Mouse (Mus musculus) lung, postnatal 0 days (tissue): ENCODE measurements around the gene Gsg1l. TPM values are rescaled to one million over a fixed set of nuclear protein-coding genes. Genes with fewer than 3 reads are reported as not detected.

Source experiments
- ATAC-seq: fragments of 200-750 bp; cut with Nextera tagmentation; 2 replicates; pipeline ENCODE4 v1.8.0; 2017; ENCODE audit warnings: moderate library complexity
- DNase-seq: peaks from one replicate; pipeline ENCODE4 v3.0.0-alpha.2; 2016; ENCODE audit warnings: low spot score
- H3K27ac ChIP-seq: fragments of 300-500 bp; sonication (generic); 2 replicates; pipeline ENCODE4 v1.5.1; 2014; ENCODE audit warnings: antibody characterized with exemption, mild to moderate bottlenecking, low read length, mixed read lengths
- H3K27me3 ChIP-seq: fragments of 300-500 bp; sonication (generic); replicated peaks from 2 replicates; pipeline ENCODE4 v1.6.1; 2014; ENCODE audit warnings: low read length, mixed read lengths; ENCODE audit not compliant: insufficient read depth
- H3K36me3 ChIP-seq: fragments of 300-500 bp; sonication (generic); 2 replicates; pipeline ENCODE4 v1.6.1; 2014; ENCODE audit warnings: low read length, mixed read lengths; ENCODE audit not compliant: insufficient read depth
- H3K4me1 ChIP-seq: fragments of 300-500 bp; sonication (generic); 2 replicates; pipeline ENCODE4 v1.6.1; 2014; ENCODE audit warnings: antibody characterized with exemption, low read depth, low read length, mixed read lengths; ENCODE audit not compliant: insufficient read depth
- H3K4me2 ChIP-seq: fragments of 300-500 bp; sonication (generic); replicated peaks from 2 replicates; pipeline ENCODE4 v1.6.1; 2014; ENCODE audit warnings: low read depth, mild to moderate bottlenecking, low read length, moderate library complexity, mixed read lengths
- H3K4me3 ChIP-seq: fragments of 300-500 bp; sonication (generic); 2 replicates; pipeline ENCODE4 v1.5.1; 2014; ENCODE audit warnings: low read depth, low read length
- H3K9ac ChIP-seq: fragments of 300-500 bp; sonication (generic); replicated peaks from 2 replicates; pipeline ENCODE4 v1.6.1; 2014; ENCODE audit warnings: low read depth, mild to moderate bottlenecking
- H3K9me3 ChIP-seq: fragments of 300-500 bp; sonication (generic); 2 replicates; pipeline ENCODE4 v1.6.1; 2016; ENCODE audit warnings: low read length, mixed read lengths
- CTCF ChIP-seq: IDR thresholded peaks from 2 replicates; pipeline ENCODE4 v1.5.1; 2016; ENCODE audit warnings: antibody characterized with exemption, mild to moderate bottlenecking
- EP300 ChIP-seq: IDR thresholded peaks from 2 replicates; pipeline ENCODE4 v1.6.1; 2016; ENCODE audit warnings: antibody characterized with exemption, mild to moderate bottlenecking, control low read depth
- WGBS: fragments of 180-500 bp; shearing (Covaris S2); extraction: QIAGEN DNeasy Blood & Tissue Kit; methylation state at CpG from one replicate; pipeline ENCODE4 v1.1.7; 2014; 5-methylcytosine and 5-hydroxymethylcytosine counted together
- polyA plus RNA-seq: library from polyadenylated mRNA; unstranded; fragments of >200 nt; fragmentation: Nextera tagmentation; extraction: Ambion mirVana; gene quantifications from 2 replicates; pipeline ENCODE4 v1.2.1, GENCODE M21; 2015

Gsg1l gene
- polyA plus RNA-seq, 1 experiment from 2014 or later: 0.66 TPM

GRCm38 (mm10) chr7:126001683-126002082 lies 80.5 kb downstream of the Gsg1l start:
- Histone ChIP-seq H3K27me3 (no peaks in the 10 kb centered on the region), H3K9ac (no peak overlapping the region), H3K9me3 (no peaks in the 10 kb centered on the region), H3K36me3 (no peaks in the 10 kb centered on the region), H3K4me3 (no peak overlapping the region), H3K4me1 (no peaks in the 10 kb centered on the region), H3K27ac (no peak overlapping the region), H3K4me2 (no peak overlapping the region)
- WGBS: 58% methylated on average over 5 of the region's 5 CpGs
- DNase-seq (no peak), ATAC-seq (no peak)
- no peak for TF ChIP-seq EP300
- no peak for TF ChIP-seq CTCF

DNA sequence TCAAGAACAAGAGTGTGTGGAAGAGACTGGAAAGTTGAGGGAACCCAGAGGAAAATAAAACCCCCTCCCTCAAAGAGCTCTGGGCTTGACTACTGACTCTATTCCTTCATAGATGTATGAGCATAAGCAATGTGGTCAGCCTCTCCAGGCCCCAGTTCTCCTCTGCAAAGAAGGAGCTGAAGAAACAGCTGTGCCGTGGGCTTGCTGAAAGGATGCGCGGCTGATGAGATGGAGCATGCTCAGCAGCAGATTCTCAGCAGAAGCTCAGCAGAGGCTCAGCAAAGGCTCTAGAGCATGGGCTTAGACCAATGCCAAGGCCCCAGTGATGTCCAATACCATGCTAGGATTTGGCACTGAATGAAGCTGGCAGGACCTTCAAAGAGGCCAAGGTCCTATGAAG lies 82.3 kb downstream of the Gsg1l start:
- no peak for ATAC-seq
- WGBS: 85% methylated on average over 3 of the region's 3 CpGs

GRCm38 (mm10) chr7:125996151-125996550 lies 86.1 kb downstream of the Gsg1l start:
- DNase-seq (no peak), ATAC-seq (no peak)
- Histone ChIP-seq H3K9ac (no peak overlapping the region), H3K36me3 (no peaks in the 10 kb centered on the region), H3K27ac (no peak overlapping the region), H3K4me1 (no peaks in the 10 kb centered on the region), H3K27me3 (no peaks in the 10 kb centered on the region), H3K4me3 (no peak overlapping the region), H3K9me3 (no peaks in the 10 kb centered on the region), H3K4me2 (no peak overlapping the region)
- no peak for TF ChIP-seq EP300
- TF ChIP-seq CTCF: no peak
- WGBS: 89% methylated on average over 1 of the region's 1 CpGs

More for the DNA sequence above, 82.3 kb downstream of the Gsg1l start:
- no peak for DNase-seq
- no peaks in the 10 kb centered on the region for H3K9me3 ChIP-seq
- TF ChIP-seq EP300 (no peak), CTCF (no peak)
- H3K9ac ChIP-seq: no peak overlapping the region
- H3K4me2 ChIP-seq: no peak overlapping the region
- H3K4me1 ChIP-seq: no peaks in the 10 kb centered on the region
- H3K27me3 ChIP-seq: no peaks in the 10 kb centered on the region
- no peak overlapping the region for H3K4me3 ChIP-seq
- no peak overlapping the region for H3K27ac ChIP-seq
- H3K36me3 ChIP-seq: no peaks in the 10 kb centered on the region

- Histone ChIP-seq H3K27me3 (no peaks in the 10 kb centered on the region), H3K4me2 (no peak overlapping the region), H3K27ac (no peak overlapping the region), H3K4me1 (no peaks in the 10 kb centered on the region), H3K9me3 (no peaks in the 10 kb centered on the region), H3K36me3 (no peaks in the 10 kb centered on the region), H3K4me3 (no peak overlapping the region), H3K9ac (no peak overlapping the region)
- no peak for DNase-seq
- 64% methylated on average over 6 of the region's 6 CpGs for WGBS
- ATAC-seq: no peak
- no peak for TF ChIP-seq CTCF
- no peak for TF ChIP-seq EP300
These were observed 89.8 kb downstream of the Gsg1l start for GRCm38 (mm10) chr7:125992356-125992891.

DNA sequence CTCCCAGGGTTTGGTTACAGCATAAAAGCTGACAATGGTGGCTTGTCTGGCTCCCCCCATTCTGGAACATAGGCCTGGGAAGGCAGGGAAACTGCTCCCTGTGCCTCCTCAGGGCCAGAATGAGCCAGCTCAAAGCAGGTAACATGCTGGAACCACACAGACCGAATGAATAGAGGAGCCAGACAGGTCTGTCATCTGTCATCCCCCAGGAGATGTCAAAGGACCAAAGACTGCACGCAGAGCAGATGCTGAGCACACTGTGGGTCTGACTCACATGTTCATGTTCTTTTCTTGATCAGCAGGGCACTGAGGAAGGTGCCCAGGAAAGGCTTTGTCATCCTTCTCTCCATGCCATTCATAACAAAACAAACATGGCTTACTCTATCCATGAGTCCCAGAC lies 90.4 kb downstream of the Gsg1l start:
- WGBS: 37% methylated on average over 2 of the region's 2 CpGs

GRCm38 (mm10) chr7:125989969-125990368 lies 92.2 kb downstream of the Gsg1l start:
- no peak for DNase-seq
- WGBS: 78% methylated on average over 7 of the region's 7 CpGs

More for the DNA sequence above, 90.4 kb downstream of the Gsg1l start:
- no peak overlapping the region for H3K4me3 ChIP-seq
- H3K9ac ChIP-seq: no peak overlapping the region
- H3K27me3 ChIP-seq: no peaks in the 10 kb centered on the region
- ATAC-seq (no peak), DNase-seq (no peak)
- TF ChIP-seq CTCF: no peak
- TF ChIP-seq EP300: no peak
- no peaks in the 10 kb centered on the region for H3K9me3 ChIP-seq
- H3K4me2 ChIP-seq: no peak overlapping the region
- H3K36me3 ChIP-seq: no peaks in the 10 kb centered on the region
- no peaks in the 10 kb centered on the region for H3K4me1 ChIP-seq
- no peak overlapping the region for H3K27ac ChIP-seq

DNA sequence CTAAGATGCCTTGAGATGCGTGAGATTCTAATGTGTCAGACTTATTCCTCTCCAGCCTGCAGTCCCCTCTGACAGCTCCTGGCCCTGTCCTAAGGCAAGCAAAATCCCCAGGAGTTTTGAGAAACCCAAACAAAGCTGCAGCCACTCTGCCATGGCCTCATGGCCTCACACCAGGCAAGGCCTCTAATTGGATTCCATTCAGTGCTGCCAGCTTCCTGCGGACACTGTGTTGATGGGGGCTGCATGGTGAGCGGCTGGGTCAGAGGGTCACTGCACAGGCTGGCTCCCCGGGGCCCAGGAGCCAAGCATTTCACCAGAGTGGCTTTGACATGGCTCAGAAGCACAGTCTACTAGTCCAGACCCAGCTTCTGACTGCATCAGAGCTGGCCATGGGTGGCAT lies 92.7 kb downstream of the Gsg1l start:
- H3K9me3 ChIP-seq: no peaks in the 10 kb centered on the region
- DNase-seq (no peak), ATAC-seq (no peak)
- H3K4me2 ChIP-seq: no peak overlapping the region
- H3K27ac ChIP-seq: no peak overlapping the region
- H3K36me3 ChIP-seq: no peaks in the 10 kb centered on the region
- H3K9ac ChIP-seq: no peak overlapping the region
- no peak overlapping the region for H3K4me3 ChIP-seq
- TF ChIP-seq EP300: no peak
- TF ChIP-seq CTCF: no peak
- no peaks in the 10 kb centered on the region for H3K4me1 ChIP-seq
- no peaks in the 10 kb centered on the region for H3K27me3 ChIP-seq
- 43% methylated on average over 4 of the region's 4 CpGs for WGBS

More at GRCm38 (mm10) chr7:125989969-125990368, 92.2 kb downstream of the Gsg1l start:
- Histone ChIP-seq H3K4me3 (no peak overlapping the region), H3K36me3 (no peaks in the 10 kb centered on the region), H3K9ac (no peak overlapping the region), H3K4me2 (no peak overlapping the region), H3K4me1 (no peaks in the 10 kb centered on the region), H3K9me3 (no peaks in the 10 kb centered on the region), H3K27me3 (no peaks in the 10 kb centered on the region), H3K27ac (no peak overlapping the region)
- TF ChIP-seq EP300: no peak
- no peak for TF ChIP-seq CTCF
- ATAC-seq: no peak
